Mouse (Mus musculus) forebrain, postnatal 0 days (tissue): ENCODE data around the gene Idi1. TPM values are rescaled to one million over a fixed set of nuclear protein-coding genes. Genes with fewer than 3 reads are reported as not detected.
A peak's percentile ranks its signal among the peaks of the same experiment; 100 is the strongest.

Experiments used
- ATAC-seq: fragments of 200-750 bp; cut with Nextera tagmentation; 2 replicates; pipeline ENCODE4 v1.8.0; 2017; ENCODE audit warnings: mild to moderate bottlenecking, moderate library complexity
- DNase-seq: peaks from one replicate; pipeline ENCODE4 v3.0.0-alpha.2; 2015
- H3K27ac ChIP-seq: fragments of 300-500 bp; sonication (generic); 2 replicates; pipeline ENCODE4 v1.5.1; 2014; ENCODE audit warnings: low read depth, mild to moderate bottlenecking, antibody characterized with exemption, low read length, moderate library complexity, mixed read lengths
- H3K27me3 ChIP-seq: fragments of 300-500 bp; sonication (generic); 2 replicates; pipeline ENCODE4 v1.6.1; 2014; ENCODE audit warnings: mild to moderate bottlenecking, low read length, mixed read lengths; ENCODE audit not compliant: insufficient read depth
- H3K36me3 ChIP-seq: fragments of 300-500 bp; sonication (generic); 2 replicates; pipeline ENCODE4 v1.6.1; 2014; ENCODE audit warnings: mild to moderate bottlenecking, moderate library complexity; ENCODE audit not compliant: insufficient read depth
- H3K4me1 ChIP-seq: fragments of 300-500 bp; sonication (generic); 2 replicates; pipeline ENCODE4 v1.6.1; 2014; ENCODE audit warnings: antibody characterized with exemption; ENCODE audit not compliant: insufficient read depth
- H3K4me2 ChIP-seq: fragments of 300-500 bp; sonication (generic); 2 replicates; pipeline ENCODE4 v1.6.1; 2014; ENCODE audit warnings: low read depth, mild to moderate bottlenecking, moderate library complexity
- H3K4me3 ChIP-seq: fragments of 300-500 bp; sonication (generic); 2 replicates; pipeline ENCODE4 v1.5.1; 2014; ENCODE audit warnings: low read depth, low read length, mixed read lengths
- H3K9ac ChIP-seq: fragments of 300-500 bp; sonication (generic); 2 replicates; pipeline ENCODE4 v1.6.1; 2014; ENCODE audit warnings: mild to moderate bottlenecking
- H3K9me3 ChIP-seq: fragments of 300-500 bp; sonication (generic); 2 replicates; pipeline ENCODE4 v1.6.1; 2016; ENCODE audit warnings: low read length
- CTCF ChIP-seq: sonication (generic); IDR thresholded peaks from 2 replicates; pipeline ENCODE4 v1.5.1; 2016; ENCODE audit warnings: antibody characterized with exemption, control low read depth, low read depth
- WGBS: fragments of 180-500 bp; shearing (Covaris S2); extraction: QIAGEN DNeasy Blood & Tissue Kit; methylation state at CpG from one replicate; pipeline ENCODE4 v1.1.7; 2014; 5-methylcytosine and 5-hydroxymethylcytosine counted together
- polyA plus RNA-seq: library from polyadenylated mRNA; unstranded; fragments of >200 nt; fragmentation: Nextera tagmentation; extraction: Ambion mirVana; gene quantifications from 2 replicates; pipeline ENCODE4 v1.2.1, GENCODE M21; 2015
- total RNA-seq: library from RNA; depleted of rRNA; stranded (reverse); fragments of >200 nt; gene quantifications from 2 replicates; pipeline ENCODE4 v1.2.3, GENCODE M21; 2014

Gene Idi1
- total and polyA plus RNA-seq, 2 experiments from 2014 or later: 61.0 to 74.9 TPM

DNA sequence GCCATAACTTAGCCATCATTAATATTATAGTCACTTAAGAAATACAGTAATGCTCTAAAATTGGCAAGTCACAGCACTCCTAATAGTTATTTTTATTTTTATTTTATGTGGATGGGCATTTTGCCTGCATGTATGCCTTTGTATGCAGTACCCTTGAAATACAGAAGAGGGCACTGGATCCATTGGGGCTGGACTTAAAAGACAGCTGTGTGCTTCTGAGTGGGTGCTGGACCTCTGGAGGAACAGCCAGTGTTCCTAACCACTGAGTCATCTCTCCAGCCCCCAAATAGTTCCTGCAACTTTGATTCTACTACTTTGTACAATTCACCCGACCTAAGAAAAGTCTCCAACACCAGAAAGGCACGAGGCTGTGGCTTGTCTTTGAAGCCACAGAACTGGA, 37.6 kb upstream of the Idi1 start:
- WGBS: 64% methylated on average over 2 of the region's 2 CpGs
- ATAC-seq: no peak
- H3K27me3 ChIP-seq: no peaks in the 10 kb centered on the region
- H3K4me2 ChIP-seq: no peak overlapping the region
- TF ChIP-seq CTCF: peak; percentile 57
- H3K36me3 ChIP-seq: peaks cover 38% of the 10 kb centered on the region
- H3K9ac ChIP-seq: no peak overlapping the region
- H3K4me3 ChIP-seq: no peak overlapping the region
- H3K9me3 ChIP-seq: no peaks in the 10 kb centered on the region
- H3K4me1 ChIP-seq: no peaks in the 10 kb centered on the region
- no peak for DNase-seq
- H3K27ac ChIP-seq: no peak overlapping the region

DNA sequence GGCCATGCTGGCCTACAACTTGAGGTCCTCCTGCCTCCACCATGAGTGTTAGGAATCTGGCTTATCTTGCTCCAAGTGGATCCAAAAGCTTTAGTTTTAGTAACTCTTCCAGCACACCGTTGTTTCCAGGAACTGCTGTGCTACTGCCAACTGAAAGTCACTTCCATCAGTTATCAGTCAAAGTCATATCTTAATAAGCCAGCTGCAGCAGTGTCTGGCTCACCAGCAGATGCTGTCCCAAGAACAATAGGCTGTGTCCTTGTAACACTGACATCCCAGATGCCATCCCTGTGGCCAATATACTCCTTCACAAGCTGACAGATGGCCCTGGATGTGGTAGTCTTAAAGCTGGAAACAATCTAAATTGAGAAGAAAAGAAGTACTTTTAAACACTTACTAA, 36.0 kb upstream of the Idi1 start:
- Histone ChIP-seq H3K27me3 (no peaks in the 10 kb centered on the region), H3K36me3 (peaks cover 38% of the 10 kb centered on the region)

DNA sequence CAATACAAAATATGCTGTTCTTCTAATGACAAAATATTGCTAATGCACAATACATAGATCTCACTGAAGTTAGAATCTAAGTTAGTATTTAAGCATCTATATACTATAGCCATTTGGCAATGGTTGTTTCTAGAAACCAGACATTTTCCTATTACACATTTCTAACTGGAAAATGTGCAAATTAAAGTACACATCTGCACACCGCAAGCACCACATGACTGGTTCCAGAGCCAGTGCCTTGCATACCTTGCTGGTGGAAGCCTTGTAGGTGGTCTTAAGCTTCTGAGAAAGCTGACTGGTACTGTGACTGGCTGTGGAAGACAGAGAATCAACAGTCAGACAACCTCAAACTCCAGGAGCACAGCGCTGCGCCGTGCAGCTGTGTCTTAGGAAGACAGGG, 31.9 kb upstream of the Idi1 start:
- Histone ChIP-seq H3K27me3 (no peaks in the 10 kb centered on the region), H3K36me3 (peaks cover 31% of the 10 kb centered on the region), H3K9ac (no peak overlapping the region), H3K4me3 (no peak overlapping the region), H3K9me3 (no peaks in the 10 kb centered on the region), H3K4me2 (no peak overlapping the region), H3K4me1 (no peaks in the 10 kb centered on the region), H3K27ac (no peak overlapping the region)
- ATAC-seq (no peak), DNase-seq (no peak)
- TF ChIP-seq CTCF: no peak
- WGBS: 96% methylated on average over 4 of the region's 4 CpGs

More for the DNA sequence above, 36.0 kb upstream of the Idi1 start:
- no peaks in the 10 kb centered on the region for H3K9me3 ChIP-seq
- no peak for ATAC-seq
- no peak overlapping the region for H3K4me3 ChIP-seq
- WGBS: 75% methylated on average over 1 of the region's 1 CpGs
- DNase-seq: no peak
- H3K27ac ChIP-seq: no peak overlapping the region
- no peak overlapping the region for H3K4me2 ChIP-seq
- no peaks in the 10 kb centered on the region for H3K4me1 ChIP-seq
- H3K9ac ChIP-seq: no peak overlapping the region
- no peak for TF ChIP-seq CTCF

DNA sequence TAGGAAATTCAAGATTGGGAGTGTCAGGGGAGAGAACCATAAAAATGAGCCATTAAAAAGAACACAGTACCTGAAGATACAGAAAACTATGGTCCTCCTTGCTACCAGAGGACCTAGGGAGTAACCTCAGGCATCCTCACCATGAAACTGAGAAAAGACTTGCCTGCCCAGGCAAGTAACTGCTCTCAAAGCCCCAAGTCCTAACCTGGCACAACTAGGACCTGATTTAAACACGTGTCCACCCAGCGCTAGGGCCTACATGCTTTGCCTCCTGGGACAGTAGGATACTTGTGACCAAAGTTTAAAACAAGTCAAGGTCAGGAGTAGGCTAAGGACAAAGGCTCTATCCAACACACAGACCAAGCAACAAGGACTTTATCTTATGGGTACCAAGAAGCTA, 30.5 kb upstream of the Idi1 start:
- no peak overlapping the region for H3K27ac ChIP-seq
- H3K4me2 ChIP-seq: no peak overlapping the region
- peaks cover 23% of the 10 kb centered on the region for H3K36me3 ChIP-seq
- no peak overlapping the region for H3K4me3 ChIP-seq
- 97% methylated on average over 2 of the region's 2 CpGs for WGBS
- DNase-seq: no peak
- H3K9me3 ChIP-seq: no peaks in the 10 kb centered on the region
- no peak for ATAC-seq
- H3K27me3 ChIP-seq: no peaks in the 10 kb centered on the region
- no peaks in the 10 kb centered on the region for H3K4me1 ChIP-seq
- no peak overlapping the region for H3K9ac ChIP-seq
- TF ChIP-seq CTCF: no peak

DNA sequence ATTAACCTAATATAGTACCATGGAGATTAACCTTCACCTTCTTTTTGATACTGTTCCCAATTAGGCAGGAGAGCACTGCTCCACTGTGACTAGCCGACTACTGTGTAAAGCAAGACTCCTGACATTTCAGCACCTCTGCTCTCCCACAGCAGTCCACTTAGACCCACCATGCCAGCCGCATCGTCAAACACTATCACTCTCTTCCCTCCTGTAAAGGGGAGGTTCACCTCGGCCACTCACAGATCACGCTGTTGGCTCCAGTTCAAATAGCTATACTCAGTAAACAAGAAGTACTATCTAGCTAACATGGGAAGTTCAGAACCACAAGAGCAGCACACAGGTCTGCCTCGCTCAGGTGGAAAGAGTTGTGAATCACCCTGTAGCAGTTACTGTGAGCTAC, 26.8 kb upstream of the Idi1 start:
- H3K4me3 ChIP-seq: no peak overlapping the region
- no peak for ATAC-seq
- WGBS: 89% methylated on average over 6 of the region's 6 CpGs
- H3K9me3 ChIP-seq: no peaks in the 10 kb centered on the region
- no peak overlapping the region for H3K27ac ChIP-seq
- no peaks in the 10 kb centered on the region for H3K27me3 ChIP-seq
- no peak for TF ChIP-seq CTCF
- no peak overlapping the region for H3K4me2 ChIP-seq
- no peak overlapping the region for H3K9ac ChIP-seq
- H3K36me3 ChIP-seq: peaks cover 21% of the 10 kb centered on the region
- H3K4me1 ChIP-seq: no peaks in the 10 kb centered on the region
- no peak for DNase-seq

DNA sequence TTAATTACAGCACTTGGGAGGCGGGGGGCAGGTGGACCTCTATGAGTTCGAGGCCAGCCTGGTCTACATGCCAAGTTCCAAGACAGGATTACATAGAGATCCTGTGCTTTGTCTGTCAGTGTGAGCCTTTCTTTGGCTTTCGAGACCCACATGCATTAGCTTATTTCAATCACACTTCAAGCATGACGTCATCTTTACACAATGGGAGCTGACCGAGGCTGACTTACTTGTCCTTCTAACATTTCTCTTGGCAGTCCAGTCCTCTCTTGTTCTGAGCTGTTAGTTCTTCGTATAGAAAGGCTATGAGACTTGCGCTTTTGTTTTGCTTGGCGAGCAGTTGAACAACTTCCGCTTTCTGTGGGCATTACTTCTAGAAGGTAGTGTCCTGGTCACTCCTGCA, 24.4 kb upstream of the Idi1 start:
- no peaks in the 10 kb centered on the region for H3K4me1 ChIP-seq
- ATAC-seq (no peak), DNase-seq (no peak)
- H3K4me3 ChIP-seq: no peak overlapping the region
- WGBS: 69% methylated on average over 9 of the region's 9 CpGs
- no peak for TF ChIP-seq CTCF
- H3K27me3 ChIP-seq: no peaks in the 10 kb centered on the region
- no peak overlapping the region for H3K4me2 ChIP-seq
- H3K36me3 ChIP-seq: peaks cover 14% of the 10 kb centered on the region
- no peak overlapping the region for H3K27ac ChIP-seq
- H3K9me3 ChIP-seq: no peaks in the 10 kb centered on the region
- no peak overlapping the region for H3K9ac ChIP-seq

DNA sequence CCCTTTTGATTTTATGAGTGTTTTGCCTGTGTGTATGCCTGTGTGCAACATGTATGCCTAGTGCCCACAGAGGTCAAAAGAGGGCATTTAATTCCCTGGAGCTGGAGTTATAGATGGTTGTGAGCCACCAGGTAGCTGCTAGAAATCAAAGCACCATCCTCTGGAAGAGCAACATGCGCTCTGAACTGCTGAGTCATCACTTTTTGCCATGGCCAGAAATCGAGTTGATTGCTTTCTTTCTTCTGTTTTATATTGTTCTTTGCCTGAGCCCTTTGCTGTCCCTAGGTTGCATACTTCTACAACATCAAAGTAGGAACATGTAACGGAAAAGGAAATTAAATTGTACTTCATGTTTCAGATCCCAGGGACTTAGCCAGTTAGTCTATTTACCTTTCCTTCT, 20.3 kb upstream of the Idi1 start:
- ATAC-seq (no peak), DNase-seq (no peak)
- H3K4me1 ChIP-seq: peaks cover 13% of the 10 kb centered on the region
- no peak for TF ChIP-seq CTCF
- WGBS: 86% methylated on average over 3 of the region's 3 CpGs
- H3K9ac ChIP-seq: no peak overlapping the region
- H3K27me3 ChIP-seq: no peaks in the 10 kb centered on the region
- H3K4me3 ChIP-seq: no peak overlapping the region
- H3K36me3 ChIP-seq: peaks cover 6% of the 10 kb centered on the region; the same call in 1 of the 2 replicates
- H3K27ac ChIP-seq: no peak overlapping the region
- no peaks in the 10 kb centered on the region for H3K9me3 ChIP-seq
- H3K4me2 ChIP-seq: no peak overlapping the region

DNA sequence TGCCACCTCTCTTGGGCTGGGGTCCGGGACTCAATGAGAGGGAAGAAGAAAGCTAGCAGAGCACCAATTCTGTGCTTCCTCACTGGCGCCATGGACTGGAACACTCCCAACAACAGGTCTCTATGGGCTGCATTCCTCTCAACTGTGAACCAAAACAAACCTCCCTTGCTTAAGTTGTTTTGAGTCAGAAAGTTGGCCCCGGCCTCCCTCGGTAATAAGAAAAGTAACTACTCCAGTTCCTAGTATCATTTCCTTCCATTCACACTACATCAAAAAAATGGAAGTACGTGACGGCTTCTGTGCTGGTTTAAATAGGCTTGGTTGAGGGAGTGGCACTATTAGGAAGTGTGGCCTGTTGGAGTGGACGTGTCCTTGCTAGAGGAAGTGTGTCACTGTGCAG, 18.7 kb upstream of the Idi1 start:
- H3K27ac ChIP-seq: no peak overlapping the region
- no peak for TF ChIP-seq CTCF
- H3K36me3 ChIP-seq: no peaks in the 10 kb centered on the region
- DNase-seq (no peak), ATAC-seq (no peak)
- no peaks in the 10 kb centered on the region for H3K9me3 ChIP-seq
- no peak overlapping the region for H3K4me3 ChIP-seq
- no peak overlapping the region for H3K9ac ChIP-seq
- no peaks in the 10 kb centered on the region for H3K27me3 ChIP-seq
- H3K4me2 ChIP-seq: no peak overlapping the region
- H3K4me1 ChIP-seq: peaks cover 14% of the 10 kb centered on the region
- 89% methylated on average over 7 of the region's 7 CpGs for WGBS
